Mouse (Mus musculus) MEL (cell line): Measurements from ENCODE around the gene Trnau1ap.

Source experiments
- BHLHE40 ChIP-seq: IDR thresholded peaks from 2 replicates; pipeline ENCODE4 v1.6.1; 2012; ENCODE audit warnings: low read depth, mild to moderate bottlenecking, inconsistent platforms, low read length, improper control_type of control experiment, borderline replicate concordance
- CTCF ChIP-seq, 3 experiments: IDR thresholded peaks in 2 of 3; conservative IDR thresholded peaks in 1 of 3; 2 replicates each; pipeline ENCODE4 v1.5.1; 2011 to 2012; ENCODE audit warnings: low read length in 3 of 3, low read depth in 2 of 3, mild to moderate bottlenecking in 2 of 3, improper control_type of control experiment in 1 of 3, inconsistent platforms in 1 of 3, mixed read lengths in 1 of 3, moderate library complexity in 1 of 3; ENCODE audit not compliant: control insufficient read depth in 1 of 3, insufficient read depth in 1 of 3, poor library complexity in 1 of 3, severe bottlenecking in 1 of 3
- E2F4 ChIP-seq: IDR thresholded peaks from 2 replicates; pipeline ENCODE4 v1.6.1; 2011; ENCODE audit warnings: low read depth, low read length, improper control_type of control experiment, borderline replicate concordance
- EP300 ChIP-seq, 2 experiments: IDR thresholded peaks; 2 replicates each; pipeline ENCODE4 v1.6.1; 2011; ENCODE audit warnings: improper control_type of control experiment in 2 of 2, low read length in 2 of 2, low read depth in 1 of 2, mild to moderate bottlenecking in 1 of 2
- GABPA ChIP-seq: IDR thresholded peaks from 2 replicates; pipeline ENCODE4 v1.6.1; 2012; ENCODE audit warnings: low read depth, mild to moderate bottlenecking, inconsistent platforms, low read length, improper control_type of control experiment, moderate library complexity
- GATA1 ChIP-seq: IDR thresholded peaks from 2 replicates; pipeline ENCODE4 v1.6.1; 2011; ENCODE audit warnings: low read depth, low read length, improper control_type of control experiment
- NRF1 ChIP-seq: IDR thresholded peaks from 2 replicates; pipeline ENCODE4 v1.6.1; 2014; ENCODE audit warnings: low read depth, mild to moderate bottlenecking, inconsistent platforms, low read length, improper control_type of control experiment, moderate library complexity; ENCODE audit not compliant: poor library complexity, insufficient read depth, severe bottlenecking
- POLR2A ChIP-seq, 2 experiments: IDR thresholded peaks; 2 replicates each; pipeline ENCODE4 v1.6.1; 2011 to 2012; ENCODE audit warnings: low read length in 2 of 2, mild to moderate bottlenecking in 2 of 2, control low read depth in 1 of 2, improper control_type of control experiment in 1 of 2, low read depth in 1 of 2, moderate library complexity in 1 of 2; ENCODE audit not compliant: control insufficient read depth in 1 of 2, insufficient read depth in 1 of 2, poor library complexity in 1 of 2
- ZKSCAN1 ChIP-seq: IDR thresholded peaks from 2 replicates; pipeline ENCODE4 v1.6.1; 2012; ENCODE audit warnings: low read depth, mild to moderate bottlenecking, inconsistent platforms, low read length, improper control_type of control experiment, moderate library complexity

- TF ChIP-seq BHLHE40 (no peak), CTCF (IDR thresholded peaks at IDR 0.05 in 2 of 3, conservative IDR thresholded peaks at IDR 0.05 in 1 of 3; ENCODE audit: control insufficient read depth in 1 of 3, insufficient read depth in 1 of 3, low read depth in 2 of 3, low read length in 3 of 3, poor library complexity in 1 of 3, severe bottlenecking in 1 of 3) (no peak), NRF1 (no peak), E2F4 (no peak), POLR2A (IDR thresholded peaks at IDR 0.05; ENCODE audit: control insufficient read depth in 1 of 2, insufficient read depth in 1 of 2, low read depth in 1 of 2, low read length in 2 of 2, poor library complexity in 1 of 2) (no peak), EP300 (IDR thresholded peaks at IDR 0.05; ENCODE audit: low read depth in 1 of 2, low read length in 2 of 2) (no peak), GABPA (no peak), ZKSCAN1 (no peak), GATA1 (no peak)
Observed at GRCm38 (mm10) chr4:132369953-132370750, 40.8 kb upstream of the Trnau1ap start.
